Mouse (Mus musculus) megakaryocyte, embryonic 14.5 days (primary cell): ENCODE measurements at regions not wholly inside any gene's neighbourhood (a gene's known extent, or its start where the extent isn't known, plus 50 kb on each side); places are given as distances from the start of the nearest gene placed in this dataset.

Experiments
- H3K27me3 ChIP-seq: replicated peaks from 2 replicates; pipeline ENCODE3; 2012; ENCODE audit warnings: inconsistent platforms
- H3K36me3 ChIP-seq: replicated peaks from 2 replicates; pipeline ENCODE3; 2012; ENCODE audit warnings: low read length, inconsistent platforms, mixed read lengths
- H3K4me1 ChIP-seq: 2 replicates; pipeline ENCODE4 v1.6.1; 2012; ENCODE audit warnings: inconsistent platforms
- H3K4me3 ChIP-seq: replicated peaks from 2 replicates; pipeline ENCODE3; 2012; ENCODE audit warnings: moderate library complexity, mild to moderate bottlenecking, inconsistent platforms
- H3K9me3 ChIP-seq: 2 replicates; pipeline ENCODE4 v1.6.1; 2012; ENCODE audit warnings: inconsistent platforms
- FLI1 ChIP-seq: IDR thresholded peaks from 2 replicates; pipeline ENCODE4 v1.6.1; 2012; ENCODE audit warnings: low read length, inconsistent platforms, mixed read lengths
- GATA1 ChIP-seq: IDR thresholded peaks from 3 replicates; pipeline ENCODE4 v1.6.1; 2012; ENCODE audit warnings: mixed read lengths, low read length, inconsistent platforms, borderline replicate concordance

DNA sequence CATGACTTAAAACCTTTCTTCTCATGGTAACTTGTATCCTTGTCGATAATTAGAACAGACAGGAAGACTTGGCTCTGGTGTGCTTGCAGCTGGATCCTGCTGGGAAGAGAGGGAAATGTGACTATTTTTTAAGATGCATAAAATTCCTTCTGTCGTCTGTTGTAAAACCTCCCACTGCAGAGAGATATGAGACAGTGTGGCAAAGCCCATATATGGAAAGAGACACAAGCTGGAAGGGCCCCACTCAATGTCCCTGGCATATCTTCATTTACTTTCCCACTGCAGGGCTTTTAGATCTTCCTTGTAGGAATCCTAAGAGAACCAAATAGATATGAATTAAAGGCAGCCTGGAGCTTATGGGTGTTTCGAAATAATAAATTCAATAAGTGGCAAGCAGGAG lies 87.8 kb downstream of the Dad1 start:
- H3K9me3 ChIP-seq: no peaks in the 10 kb centered on the region
- H3K4me3 ChIP-seq: no peak overlapping the region
- H3K36me3 ChIP-seq: no peaks in the 10 kb centered on the region
- TF ChIP-seq FLI1: no peak
- no peak for TF ChIP-seq GATA1
- H3K27me3 ChIP-seq: peaks cover 25% of the 10 kb centered on the region
- no peaks in the 10 kb centered on the region for H3K4me1 ChIP-seq

DNA sequence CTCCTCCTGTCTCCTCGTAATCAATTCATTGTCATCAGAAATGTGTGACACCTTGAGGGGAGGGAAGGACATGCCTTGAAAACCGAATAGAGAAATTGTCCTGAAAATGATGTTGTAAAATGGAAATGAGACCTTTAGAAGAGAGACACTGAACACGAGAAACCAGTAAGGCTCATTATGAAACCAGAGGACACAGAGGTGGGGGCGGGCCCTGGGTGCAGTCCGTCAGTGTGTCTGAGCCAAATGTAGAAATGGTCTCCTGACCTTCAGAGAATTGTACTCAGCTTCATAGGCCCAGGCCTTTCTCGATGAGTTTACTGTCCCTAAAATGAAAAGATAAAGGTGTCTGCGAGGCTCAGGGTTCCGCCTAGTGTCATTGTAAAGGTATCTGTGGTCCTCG lies 89.0 kb downstream of the Dad1 start:
- no peaks in the 10 kb centered on the region for H3K36me3 ChIP-seq
- H3K4me3 ChIP-seq: no peak overlapping the region
- TF ChIP-seq GATA1: no peak
- TF ChIP-seq FLI1: no peak
- no peaks in the 10 kb centered on the region for H3K9me3 ChIP-seq
- H3K27me3 ChIP-seq: peaks cover 21% of the 10 kb centered on the region
- no peaks in the 10 kb centered on the region for H3K4me1 ChIP-seq

GRCm38 (mm10) chr14:54161916-54162315 lies 92.0 kb downstream of the Dad1 start:
- H3K9me3 ChIP-seq: no peaks in the 10 kb centered on the region
- H3K36me3 ChIP-seq: no peaks in the 10 kb centered on the region
- H3K27me3 ChIP-seq: peaks cover 21% of the 10 kb centered on the region
- no peak overlapping the region for H3K4me3 ChIP-seq
- H3K4me1 ChIP-seq: no peaks in the 10 kb centered on the region
- TF ChIP-seq GATA1 (no peak), FLI1 (no peak)

GRCm38 (mm10) chr14:54161206-54161605 lies 92.7 kb downstream of the Dad1 start:
- H3K27me3 ChIP-seq: peaks cover 21% of the 10 kb centered on the region
- no peaks in the 10 kb centered on the region for H3K36me3 ChIP-seq
- no peak overlapping the region for H3K4me3 ChIP-seq
- TF ChIP-seq GATA1 (no peak), FLI1 (no peak)
- H3K4me1 ChIP-seq: no peaks in the 10 kb centered on the region
- no peaks in the 10 kb centered on the region for H3K9me3 ChIP-seq

DNA sequence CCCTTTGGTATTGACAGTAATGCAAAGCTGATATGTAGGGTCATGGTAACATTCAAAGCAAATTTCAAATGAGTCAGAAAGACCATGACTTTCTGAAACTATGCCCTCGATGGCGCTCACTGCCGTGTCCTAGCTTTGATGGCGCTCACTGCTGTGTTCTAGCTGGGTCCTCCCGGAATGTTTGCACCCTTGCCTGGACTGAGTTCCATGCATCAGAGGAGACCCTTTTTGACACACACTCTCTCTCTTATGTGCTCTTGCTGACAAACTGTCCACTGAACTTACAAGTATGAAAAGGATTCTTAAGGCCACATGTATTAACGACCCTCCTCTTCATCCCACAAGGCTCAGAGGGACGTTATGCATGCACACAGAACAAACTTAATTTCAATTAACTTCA lies 94.1 kb downstream of the Dad1 start:
- Histone ChIP-seq H3K9me3 (no peaks in the 10 kb centered on the region), H3K27me3 (peaks cover 26% of the 10 kb centered on the region), H3K36me3 (no peaks in the 10 kb centered on the region), H3K4me3 (no peak overlapping the region), H3K4me1 (peaks cover 7% of the 10 kb centered on the region)
- TF ChIP-seq FLI1 (no peak), GATA1 (no peak)

DNA sequence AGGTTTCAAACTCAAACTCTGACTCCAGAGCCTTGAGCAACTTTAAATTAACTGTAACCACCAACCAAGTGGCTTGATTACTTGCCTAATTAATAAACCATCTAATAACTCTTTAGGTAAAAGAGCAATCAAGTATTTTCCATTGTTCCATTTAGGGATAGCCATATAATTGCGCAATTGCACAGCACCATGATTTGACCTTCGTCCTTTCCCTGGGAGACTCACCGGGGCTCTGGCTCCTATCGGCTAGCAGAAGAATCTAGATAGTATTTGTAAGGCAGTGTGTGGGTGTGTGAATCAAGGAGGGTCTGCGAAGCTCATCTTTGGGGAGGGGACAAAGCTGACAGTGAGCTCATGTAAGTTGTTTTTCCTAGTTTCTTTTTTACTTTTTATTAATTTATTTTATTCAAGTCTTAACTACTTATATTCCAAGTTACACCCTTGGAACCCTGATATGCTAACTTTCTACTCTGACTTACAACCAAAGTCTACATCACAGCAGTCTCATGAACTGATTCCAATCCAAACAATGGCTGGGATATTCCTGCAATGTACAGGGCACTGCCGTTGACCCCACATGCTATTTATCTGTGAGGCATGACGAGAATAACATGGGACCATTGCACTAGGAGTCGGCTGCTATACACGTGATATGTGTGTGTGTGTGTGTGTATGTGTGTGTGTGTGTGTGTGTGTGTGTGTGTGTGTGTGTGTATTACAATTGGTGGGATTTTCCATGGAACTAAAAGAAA lies 95.5 kb downstream of the Dad1 start:
- Histone ChIP-seq H3K27me3 (peaks cover 27% of the 10 kb centered on the region), H3K9me3 (no peaks in the 10 kb centered on the region), H3K4me1 (peaks cover 7% of the 10 kb centered on the region), H3K4me3 (no peak overlapping the region), H3K36me3 (no peaks in the 10 kb centered on the region)
- TF ChIP-seq FLI1: no peak
- TF ChIP-seq GATA1: no peak

GRCm38 (mm10) chr14:54156536-54156935 lies 97.4 kb downstream of the Dad1 start:
- H3K36me3 ChIP-seq: no peaks in the 10 kb centered on the region
- no peak overlapping the region for H3K4me3 ChIP-seq
- peaks cover 20% of the 10 kb centered on the region for H3K27me3 ChIP-seq
- TF ChIP-seq FLI1: no peak
- no peak for TF ChIP-seq GATA1
- peaks cover 17% of the 10 kb centered on the region for H3K4me1 ChIP-seq
- no peaks in the 10 kb centered on the region for H3K9me3 ChIP-seq

GRCm38 (mm10) chr14:54152485-54153235 lies 101.2 kb downstream of the Dad1 start:
- H3K4me3 ChIP-seq: no peak overlapping the region
- H3K27me3 ChIP-seq: peaks cover 16% of the 10 kb centered on the region
- no peaks in the 10 kb centered on the region for H3K9me3 ChIP-seq
- TF ChIP-seq GATA1: no peak
- no peak for TF ChIP-seq FLI1
- no peaks in the 10 kb centered on the region for H3K36me3 ChIP-seq
- H3K4me1 ChIP-seq: peaks cover 38% of the 10 kb centered on the region

- H3K4me1 ChIP-seq: peaks cover 43% of the 10 kb centered on the region
- no peak overlapping the region for H3K4me3 ChIP-seq
- TF ChIP-seq GATA1: no peak
- no peak for TF ChIP-seq FLI1
- H3K27me3 ChIP-seq: peaks cover 16% of the 10 kb centered on the region
- H3K36me3 ChIP-seq: no peaks in the 10 kb centered on the region
- H3K9me3 ChIP-seq: no peaks in the 10 kb centered on the region
These were observed 102.0 kb downstream of the Dad1 start for GRCm38 (mm10) chr14:54151921-54152320.

GRCm38 (mm10) chr14:54151272-54151671 lies 102.6 kb downstream of the Dad1 start:
- Histone ChIP-seq H3K27me3 (peaks cover 16% of the 10 kb centered on the region), H3K4me1 (peaks cover 50% of the 10 kb centered on the region), H3K4me3 (no peak overlapping the region), H3K36me3 (peaks cover 5% of the 10 kb centered on the region), H3K9me3 (no peaks in the 10 kb centered on the region)
- TF ChIP-seq GATA1 (no peak), FLI1 (no peak)
